Mouse (Mus musculus): ENCODE measurements at regions not wholly inside any gene's neighbourhood (a gene's known extent, or its start where the extent isn't known, plus 50 kb on each side); places are given as distances from the start of the nearest gene placed in this dataset.

DNA sequence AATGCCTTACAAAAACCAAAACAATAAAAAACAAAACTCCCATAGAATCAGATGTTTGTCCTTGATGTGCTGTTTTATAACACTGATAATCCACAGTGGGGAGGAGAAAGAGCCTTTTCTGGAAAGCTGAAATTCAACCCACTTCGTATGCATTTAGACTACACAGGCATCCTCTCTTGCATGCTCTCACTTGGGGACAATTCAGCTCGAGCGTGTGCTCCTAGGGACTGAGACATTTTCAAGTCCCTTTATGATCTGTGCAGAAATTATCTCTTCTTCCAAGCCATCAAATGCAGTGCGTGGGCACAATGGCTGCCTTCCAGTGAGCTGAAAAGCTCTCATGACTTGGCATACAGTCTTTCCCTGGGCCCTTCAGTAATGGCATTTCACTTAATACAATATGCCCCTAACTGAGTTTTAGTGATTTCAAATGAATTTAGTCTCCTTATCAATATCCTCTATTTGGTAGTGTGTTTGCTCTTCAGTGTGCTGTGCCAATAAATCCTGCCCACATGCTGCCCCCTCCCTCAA, 977.1 kb downstream of the 5730522E02Rik start:
- TF ChIP-seq CHD2 (IDR thresholded peaks at IDR 0.05; ENCODE audit: low read length) (no peak), CTCF (conservative IDR thresholded peaks at IDR 0.05 in 1 of 2, IDR thresholded peaks at IDR 0.05 in 1 of 2; ENCODE audit: low read depth in 2 of 2, low read length in 2 of 2) (no peak), POLR2A (IDR thresholded peaks at IDR 0.05; ENCODE audit: low read depth, low read length) (no peak), USF1 (IDR thresholded peaks at IDR 0.05; ENCODE audit: low read depth, low read length) (no peak), SIN3A (IDR thresholded peaks at IDR 0.05; ENCODE audit: low read length) (no peak), ETS1 (conservative IDR thresholded peaks at IDR 0.05; ENCODE audit: low read depth, low read length) (no peak), UBTF (IDR thresholded peaks at IDR 0.05; ENCODE audit: low read depth, low read length) (no peak), EP300 (IDR thresholded peaks at IDR 0.05; ENCODE audit: low read length) (no peak)

Data from CH12.LX (cell line).